Mouse (Mus musculus): Measurements from ENCODE around the gene Hoxa3.

- TF ChIP-seq CTCF (IDR thresholded peaks at IDR 0.05; ENCODE audit: insufficient read depth, low read depth, low read length) (no peak), POLR2A (IDR thresholded peaks at IDR 0.05; ENCODE audit: insufficient read depth, low read depth, low read length) (no peak)
These were observed 11.0 kb upstream of the Hoxa3 start for GRCm38 (mm10) chr6:52223939-52224760.

All from olfactory bulb, adult 2 months (tissue).